Mouse (Mus musculus): ENCODE measurements at regions not wholly inside any gene's neighbourhood (a gene's known extent, or its start where the extent isn't known, plus 50 kb on each side); places are given as distances from the start of the nearest gene placed in this dataset.

GRCm38 (mm10) chr16:23825662-23826061 lies 65.1 kb downstream of the Sst start:
- 93% methylated on average over 5 of the region's 5 CpGs for WGBS
- no peak for ATAC-seq (ENCODE audit: low FRiP score, low TSS enrichment)
- no peak for TF ChIP-seq EP300 (optimal IDR thresholded peaks at IDR 0.05)
- TF ChIP-seq CTCF (IDR thresholded peaks at IDR 0.05; ENCODE audit: low read depth) = no peak
- Histone ChIP-seq H3K36me3 (ENCODE audit: control insufficient read depth, insufficient read depth, low read length) (no peaks in the 10 kb centered on the region), H3K27ac (replicated peaks) (no peak overlapping the region), H3K27me3 (ENCODE audit: control insufficient read depth, insufficient read depth, low read length) (no peaks in the 10 kb centered on the region), H3K9me3 (ENCODE audit: control insufficient read depth, low read length) (no peaks in the 10 kb centered on the region; the same call in 1 of the 2 replicates), H3K9ac (ENCODE audit: low read length) (no peak overlapping the region), H3K4me1 (replicated peaks; ENCODE audit: control insufficient read depth, insufficient read depth) (no peaks in the 10 kb centered on the region), H3K4me2 (replicated peaks; ENCODE audit: low read depth) (no peak overlapping the region), H3K4me3 (ENCODE audit: low read depth, low read length) (no peak overlapping the region)
- no peak for DNase-seq (ENCODE audit: low spot score)

GRCm38 (mm10) chr16:23785216-23785615 lies 105.5 kb downstream of the Sst start:
- 78% methylated on average over 2 of the region's 2 CpGs for WGBS
- ATAC-seq (ENCODE audit: low FRiP score, low TSS enrichment) (no peak), DNase-seq (ENCODE audit: low spot score) (no peak)
- H3K36me3 ChIP-seq (ENCODE audit: control insufficient read depth, insufficient read depth, low read length) = no peaks in the 10 kb centered on the region
- no peak overlapping the region for H3K9ac ChIP-seq (ENCODE audit: low read length)
- H3K4me3 ChIP-seq (ENCODE audit: low read depth, low read length) = no peak overlapping the region
- H3K27me3 ChIP-seq (ENCODE audit: control insufficient read depth, insufficient read depth, low read length) = no peaks in the 10 kb centered on the region
- H3K27ac ChIP-seq (replicated peaks) = no peak overlapping the region
- no peak for TF ChIP-seq EP300 (optimal IDR thresholded peaks at IDR 0.05)
- no peak for TF ChIP-seq CTCF (IDR thresholded peaks at IDR 0.05; ENCODE audit: low read depth)
- H3K4me2 ChIP-seq (replicated peaks; ENCODE audit: low read depth) = no peak overlapping the region
- H3K4me1 ChIP-seq (replicated peaks; ENCODE audit: control insufficient read depth, insufficient read depth) = no peaks in the 10 kb centered on the region
- no peaks in the 10 kb centered on the region for H3K9me3 ChIP-seq (ENCODE audit: control insufficient read depth, low read length)

- 49% methylated on average over 6 of the region's 6 CpGs for WGBS
- no peak overlapping the region for H3K4me2 ChIP-seq (replicated peaks; ENCODE audit: low read depth)
- no peaks in the 10 kb centered on the region for H3K9me3 ChIP-seq (ENCODE audit: control insufficient read depth, low read length)
- H3K27ac ChIP-seq (replicated peaks) = no peak overlapping the region
- no peaks in the 10 kb centered on the region for H3K36me3 ChIP-seq (ENCODE audit: control insufficient read depth, insufficient read depth, low read length)
- no peak overlapping the region for H3K4me3 ChIP-seq (ENCODE audit: low read depth, low read length)
- H3K27me3 ChIP-seq (ENCODE audit: control insufficient read depth, insufficient read depth, low read length) = no peaks in the 10 kb centered on the region
- no peaks in the 10 kb centered on the region for H3K4me1 ChIP-seq (replicated peaks; ENCODE audit: control insufficient read depth, insufficient read depth)
- no peak overlapping the region for H3K9ac ChIP-seq (ENCODE audit: low read length)
- DNase-seq (ENCODE audit: low spot score) (no peak), ATAC-seq (ENCODE audit: low FRiP score, low TSS enrichment) (no peak)
- no peak for TF ChIP-seq EP300 (optimal IDR thresholded peaks at IDR 0.05)
- no peak for TF ChIP-seq CTCF (IDR thresholded peaks at IDR 0.05; ENCODE audit: low read depth)
Observed at GRCm38 (mm10) chr16:23784021-23784897, 106.5 kb downstream of the Sst start.

DNA sequence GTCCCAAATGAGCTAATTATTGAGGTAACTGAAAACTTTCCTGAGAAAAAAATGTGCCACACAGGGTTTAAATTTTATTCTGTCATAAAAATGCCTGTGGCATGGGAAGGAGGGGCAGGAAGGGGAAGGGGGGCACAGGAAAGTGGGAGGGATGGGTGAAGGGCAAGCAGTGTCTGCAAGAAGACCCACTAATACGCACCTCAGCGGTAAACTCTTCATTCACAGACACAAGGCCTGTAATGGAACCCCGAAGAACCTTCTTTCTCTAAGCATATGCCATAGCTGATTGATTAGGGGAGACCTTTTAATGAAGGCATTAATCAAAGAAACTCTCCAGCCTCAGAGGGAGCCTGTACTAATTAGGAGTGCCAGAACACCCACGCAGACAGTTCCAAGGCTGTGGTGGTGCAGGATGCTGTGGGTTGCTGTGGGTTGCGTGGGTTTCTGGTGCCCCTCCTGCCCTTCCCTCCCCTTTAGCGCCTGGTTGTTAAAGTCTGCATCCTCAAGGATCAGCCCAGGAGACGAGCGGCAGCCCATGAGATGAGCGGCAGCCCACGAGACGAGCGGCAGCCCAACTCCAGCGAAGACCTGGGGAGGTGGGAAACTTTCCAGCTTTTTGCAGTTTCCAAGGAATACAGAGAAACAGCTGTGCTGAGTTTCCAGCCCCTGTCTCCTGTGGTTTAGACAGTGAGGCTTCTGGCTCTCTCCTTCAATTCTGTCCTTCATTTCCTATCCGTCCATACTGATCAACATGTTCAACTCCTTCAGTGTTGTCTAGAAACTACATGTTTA lies 110.1 kb downstream of the Sst start:
- no peak for ATAC-seq (ENCODE audit: low FRiP score, low TSS enrichment)
- H3K27ac ChIP-seq (replicated peaks) = no peak overlapping the region
- H3K4me1 ChIP-seq (replicated peaks; ENCODE audit: control insufficient read depth, insufficient read depth) = no peaks in the 10 kb centered on the region; the same call in 1 of the 2 replicates
- H3K9me3 ChIP-seq (ENCODE audit: control insufficient read depth, low read length) = no peaks in the 10 kb centered on the region
- TF ChIP-seq EP300 (optimal IDR thresholded peaks at IDR 0.05) (no peak), CTCF (IDR thresholded peaks at IDR 0.05; ENCODE audit: low read depth) (no peak)
- H3K4me2 ChIP-seq (replicated peaks; ENCODE audit: low read depth) = no peak overlapping the region
- DNase-seq (ENCODE audit: low spot score) = no peak
- H3K9ac ChIP-seq (ENCODE audit: low read length) = no peak overlapping the region
- no peaks in the 10 kb centered on the region for H3K27me3 ChIP-seq (ENCODE audit: control insufficient read depth, insufficient read depth, low read length)
- WGBS = 46% methylated on average over 14 of the region's 14 CpGs
- H3K36me3 ChIP-seq (ENCODE audit: control insufficient read depth, insufficient read depth, low read length) = no peaks in the 10 kb centered on the region
- no peak overlapping the region for H3K4me3 ChIP-seq (ENCODE audit: low read depth, low read length)

- Histone ChIP-seq H3K9ac (ENCODE audit: low read length) (no peak overlapping the region), H3K27ac (replicated peaks) (no peak overlapping the region), H3K4me1 (replicated peaks; ENCODE audit: control insufficient read depth, insufficient read depth) (no peaks in the 10 kb centered on the region; the same call in 1 of the 2 replicates), H3K36me3 (ENCODE audit: control insufficient read depth, insufficient read depth, low read length) (no peaks in the 10 kb centered on the region), H3K4me3 (ENCODE audit: low read depth, low read length) (no peak overlapping the region), H3K27me3 (ENCODE audit: control insufficient read depth, insufficient read depth, low read length) (no peaks in the 10 kb centered on the region), H3K9me3 (ENCODE audit: control insufficient read depth, low read length) (no peaks in the 10 kb centered on the region), H3K4me2 (replicated peaks; ENCODE audit: low read depth) (no peak overlapping the region)
- TF ChIP-seq CTCF (IDR thresholded peaks at IDR 0.05; ENCODE audit: low read depth) (no peak), EP300 (optimal IDR thresholded peaks at IDR 0.05) (no peak)
- ATAC-seq (ENCODE audit: low FRiP score, low TSS enrichment) (no peak), DNase-seq (ENCODE audit: low spot score) (no peak)
- 52% methylated on average over 4 of the region's 4 CpGs for WGBS
Observed at GRCm38 (mm10) chr16:23777894-23778293, 112.9 kb downstream of the Sst start.
